Mouse (Mus musculus) stomach, postnatal 0 days (tissue): Measurements from ENCODE around the gene Aldoc. TPM values are rescaled to one million over a fixed set of nuclear protein-coding genes. Genes with fewer than 3 reads are reported as not detected.
"Not testable (repeated sequence)": the region's sequence is repeated elsewhere in the genome, so short reads cannot be mapped to it uniquely, and the experiment has no call there.

ENCODE experiments used
- ATAC-seq: fragments of 200-750 bp; cut with Nextera tagmentation; 2 replicates; pipeline ENCODE4 v1.8.0; 2017; ENCODE audit not compliant: low FRiP score, low TSS enrichment
- DNase-seq: peaks from one replicate; pipeline ENCODE4 v3.0.0-alpha.2; 2016; ENCODE audit warnings: low spot score
- H3K27ac ChIP-seq: fragments of 300-500 bp; sonication (generic); replicated peaks from 2 replicates; pipeline ENCODE4 v1.5.1; 2014; ENCODE audit warnings: mild to moderate bottlenecking, control low read depth
- H3K27me3 ChIP-seq: fragments of 300-500 bp; sonication (generic); 2 replicates; pipeline ENCODE4 v1.6.1; 2014; ENCODE audit warnings: low read length; ENCODE audit not compliant: control insufficient read depth, insufficient read depth
- H3K36me3 ChIP-seq: fragments of 300-500 bp; sonication (generic); 2 replicates; pipeline ENCODE4 v1.6.1; 2014; ENCODE audit warnings: low read length, mixed read lengths; ENCODE audit not compliant: control insufficient read depth, insufficient read depth
- H3K4me1 ChIP-seq: fragments of 300-500 bp; sonication (generic); replicated peaks from 2 replicates; pipeline ENCODE4 v1.6.1; 2014; ENCODE audit warnings: antibody characterized with exemption; ENCODE audit not compliant: control insufficient read depth, insufficient read depth
- H3K4me2 ChIP-seq: fragments of 300-500 bp; sonication (generic); replicated peaks from 2 replicates; pipeline ENCODE4 v1.6.1; 2014; ENCODE audit warnings: low read depth, mild to moderate bottlenecking, control low read depth, moderate library complexity
- H3K4me3 ChIP-seq: fragments of 300-500 bp; sonication (generic); 2 replicates; pipeline ENCODE4 v1.5.1; 2014; ENCODE audit warnings: low read depth, low read length, control low read depth
- H3K9ac ChIP-seq: fragments of 300-500 bp; sonication (generic); 2 replicates; pipeline ENCODE4 v1.6.1; 2014; ENCODE audit warnings: mild to moderate bottlenecking, low read length, control low read depth, mixed read lengths
- H3K9me3 ChIP-seq: fragments of 300-500 bp; sonication (generic); 2 replicates; pipeline ENCODE4 v1.6.1; 2016; ENCODE audit warnings: low read length; ENCODE audit not compliant: control insufficient read depth
- CTCF ChIP-seq: IDR thresholded peaks from 2 replicates; pipeline ENCODE4 v1.5.1; 2016; ENCODE audit warnings: antibody characterized with exemption, low read depth, mild to moderate bottlenecking, moderate library complexity
- EP300 ChIP-seq: optimal IDR thresholded peaks from 2 replicates; pipeline ENCODE3; 2016; ENCODE audit warnings: antibody characterized with exemption
- WGBS: fragments of 180-500 bp; shearing (Covaris S2); extraction: QIAGEN DNeasy Blood & Tissue Kit; methylation state at CpG from one replicate; pipeline ENCODE4 v1.1.7; 2014; 5-methylcytosine and 5-hydroxymethylcytosine counted together
- polyA plus RNA-seq: library from polyadenylated mRNA; unstranded; fragments of >200 nt; fragmentation: Nextera tagmentation; extraction: Ambion mirVana; gene quantifications from 2 replicates; pipeline ENCODE4 v1.2.1, GENCODE M21; 2015

Gene Aldoc
- polyA plus RNA-seq = 15.0 and 17.1 TPM in 2 replicates

GRCm38 (mm10) chr11:78322860-78323259 lies at the start of gene Aldoc:
Aldoc (plus strand) TSS chr11:78322968.
- H3K9me3 ChIP-seq = no peaks in the 10 kb centered on the region
- DNase-seq = peak; percentile 95
- H3K36me3 ChIP-seq = no peaks in the 10 kb centered on the region
- peak; percentile 97 for ATAC-seq
- H3K4me2 ChIP-seq = peak within 1 kb of the TSS; percentile 45
- H3K4me1 ChIP-seq = no peaks in the 10 kb centered on the region
- TF ChIP-seq CTCF = peak; percentile 13; the same call in 1 of the 2 replicates
- no peak for TF ChIP-seq EP300
- H3K27me3 ChIP-seq = no peaks in the 10 kb centered on the region
- 9% methylated on average over 15 of the region's 15 CpGs for WGBS
- no peak within 1 kb of the TSS for H3K9ac ChIP-seq
- H3K27ac ChIP-seq = 0 out of 2 replicates have a peak within 1 kb of the TSS, but pooled peaks have one; percentile 24
- peak within 1 kb of the TSS; percentile 17; the same call in 1 of the 2 replicates for H3K4me3 ChIP-seq

- DNase-seq (no peak), ATAC-seq (no peak)
- Histone ChIP-seq H3K4me2 (no peak overlapping the region), H3K27ac (no peak overlapping the region), H3K9me3 (no peaks in the 10 kb centered on the region), H3K4me1 (no peaks in the 10 kb centered on the region), H3K4me3 (no peak overlapping the region), H3K27me3 (no peaks in the 10 kb centered on the region), H3K36me3 (peaks cover 48% of the 10 kb centered on the region), H3K9ac (no peak overlapping the region)
- TF ChIP-seq EP300 (no peak), CTCF (no peak)
- 100% methylated on average over 1 of the region's 1 CpGs for WGBS
Measured at GRCm38 (mm10) chr11:78275596-78275995, 47.2 kb upstream of the Aldoc start.

- TF ChIP-seq CTCF = peak; percentile 52
- not testable (repeated sequence) for H3K4me1 ChIP-seq, DNase-seq, H3K4me3 ChIP-seq, H3K9me3 ChIP-seq, ATAC-seq, H3K4me2 ChIP-seq, H3K27ac ChIP-seq, H3K27me3 ChIP-seq, H3K9ac ChIP-seq
- H3K36me3 ChIP-seq = peaks cover 51% of the 10 kb centered on the region
- 96% methylated on average over 4 of the region's 4 CpGs for WGBS
Measured at GRCm38 (mm10) chr11:78276169-78276568, 46.6 kb upstream of the Aldoc start.

- no peaks in the 10 kb centered on the region for H3K4me1 ChIP-seq
- no peak overlapping the region for H3K27ac ChIP-seq
- TF ChIP-seq EP300 (no peak), CTCF (no peak)
- no peaks in the 10 kb centered on the region for H3K9me3 ChIP-seq
- ATAC-seq (no peak), DNase-seq (no peak)
- no peaks in the 10 kb centered on the region for H3K27me3 ChIP-seq
- no peak overlapping the region for H3K9ac ChIP-seq
- 81% methylated on average over 7 of the region's 7 CpGs for WGBS
- peaks cover 37% of the 10 kb centered on the region for H3K36me3 ChIP-seq
- no peak overlapping the region for H3K4me3 ChIP-seq
- no peak overlapping the region for H3K4me2 ChIP-seq
Measured at GRCm38 (mm10) chr11:78278853-78279252, 43.9 kb upstream of the Aldoc start.

GRCm38 (mm10) chr11:78279586-78279985 lies 43.2 kb upstream of the Aldoc start:
- no peak overlapping the region for H3K4me2 ChIP-seq
- no peaks in the 10 kb centered on the region for H3K27me3 ChIP-seq
- no peak overlapping the region for H3K9ac ChIP-seq
- TF ChIP-seq EP300 (no peak), CTCF (no peak)
- peaks cover 41% of the 10 kb centered on the region for H3K36me3 ChIP-seq
- DNase-seq = no peak
- no peak for ATAC-seq
- no peaks in the 10 kb centered on the region for H3K4me1 ChIP-seq
- 84% methylated on average over 4 of the region's 4 CpGs for WGBS
- H3K9me3 ChIP-seq = no peaks in the 10 kb centered on the region
- no peak overlapping the region for H3K27ac ChIP-seq
- no peak overlapping the region for H3K4me3 ChIP-seq

- TF ChIP-seq CTCF (no peak), EP300 (no peak)
Measured at GRCm38 (mm10) chr11:78289146-78289763, 33.5 kb upstream of the Aldoc start.

More at GRCm38 (mm10) chr11:78289146-78289763, 33.5 kb upstream of the Aldoc start:
- no peak for ATAC-seq
- H3K4me2 ChIP-seq = no peak overlapping the region
- no peaks in the 10 kb centered on the region for H3K4me1 ChIP-seq
- H3K9ac ChIP-seq = no peak overlapping the region
- no peak overlapping the region for H3K27ac ChIP-seq
- no peaks in the 10 kb centered on the region for H3K27me3 ChIP-seq
- H3K4me3 ChIP-seq = no peak overlapping the region
- H3K36me3 ChIP-seq = peaks cover 23% of the 10 kb centered on the region
- 85% methylated on average over 7 of the region's 7 CpGs for WGBS
- H3K9me3 ChIP-seq = no peaks in the 10 kb centered on the region
- DNase-seq = no peak
